Mouse (Mus musculus) v-Abl transformed pro-B cells (cell line): Measurements from ENCODE around the gene Olfr1375.
"Not testable (repeated sequence)": the region's sequence is repeated elsewhere in the genome, so short reads cannot be mapped to it uniquely, and the experiment has no call there.

ENCODE experiments used
- in situ Hi-C, 2 experiments: fragments of 400-800 bp; cut with MboI; formaldehyde crosslinking; loops; one replicate each; pipeline ENCODE4 v1.15.1; 2025; ENCODE audit not compliant: unreplicated experiment in 2 of 2

Gene Olfr1375

DNA sequence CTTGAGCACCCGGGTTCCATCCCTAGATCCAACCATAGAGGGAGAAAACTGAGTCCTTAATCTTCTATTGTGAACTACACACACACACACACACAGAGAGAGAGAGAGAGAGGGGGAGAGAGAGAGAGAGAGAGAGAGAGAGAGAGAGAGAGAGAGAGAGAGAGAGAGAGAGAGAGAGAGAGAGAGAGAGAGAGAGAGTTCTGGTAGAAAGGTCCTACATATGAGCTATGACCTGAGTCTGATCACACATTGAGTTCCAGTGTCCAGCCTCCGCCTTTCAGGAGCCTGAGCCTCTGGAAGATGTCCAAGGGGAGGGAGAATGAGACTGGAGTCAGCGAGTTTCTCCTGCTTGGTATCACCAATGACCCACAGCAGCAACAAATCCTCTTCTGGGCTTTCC is at the start of gene Olfr1375:
Gene Olfr1375, plus strand, starts transcription at position 301 of the 400 bp plus-strand sequence.
- in situ Hi-C loops = not testable (repeated sequence)

DNA sequence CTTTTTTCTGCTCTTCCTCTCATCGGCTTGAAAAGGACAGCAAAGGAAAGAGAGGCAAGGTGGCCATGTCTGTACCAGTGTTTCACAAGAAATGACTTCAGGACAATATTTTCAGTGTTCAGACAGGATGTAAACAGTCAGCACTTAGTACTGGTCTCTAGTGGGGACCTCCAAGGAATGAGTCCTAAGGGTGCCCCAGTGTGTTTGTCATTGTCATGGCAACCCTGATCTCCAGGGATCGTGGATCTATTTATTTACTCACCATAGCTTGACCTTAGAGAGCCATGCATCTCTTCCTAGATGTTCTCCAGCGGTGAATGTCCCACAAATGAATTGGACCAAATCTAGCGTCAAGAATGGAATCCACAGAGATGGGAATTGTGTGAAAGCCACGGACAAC is 44.6 kb upstream of the Olfr1375 start, which contains the start of gene Olfr51:
Gene Olfr51, plus strand, starts transcription at position 301 of the 400 bp plus-strand sequence.
- in situ Hi-C loops = no loop called here

GRCm38 (mm10) chr11:51011821-51012220 is 36.1 kb upstream of the Olfr1375 start:
- in situ Hi-C loops = no loop called here

- in situ Hi-C loops = no loop called here
Measured at GRCm38 (mm10) chr11:51013936-51014335, 34.0 kb upstream of the Olfr1375 start, which contains the start of gene Olfr54. Olfr54 (plus strand) TSS chr11:51014236.

DNA sequence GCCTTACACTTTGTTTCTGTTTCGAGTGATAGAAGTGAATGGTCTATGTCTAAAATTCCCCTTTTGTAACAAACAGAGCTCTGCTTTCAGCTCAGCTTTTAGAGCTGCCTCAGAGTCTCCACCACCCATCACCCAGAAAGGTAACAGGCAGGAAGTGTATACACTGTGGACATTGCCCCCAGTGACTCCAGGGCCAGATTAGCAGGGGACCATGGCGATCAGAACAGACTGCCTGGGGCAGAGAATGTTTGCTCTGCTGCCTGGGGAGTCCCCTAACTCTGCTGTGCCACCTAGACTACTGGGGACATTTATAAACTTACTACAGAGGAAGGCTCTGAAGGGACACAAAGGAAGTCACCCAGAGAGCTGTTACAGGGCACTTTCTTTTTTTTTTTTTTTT is 31.6 kb upstream of the Olfr1375 start:
- in situ Hi-C loops = no loop called here

DNA sequence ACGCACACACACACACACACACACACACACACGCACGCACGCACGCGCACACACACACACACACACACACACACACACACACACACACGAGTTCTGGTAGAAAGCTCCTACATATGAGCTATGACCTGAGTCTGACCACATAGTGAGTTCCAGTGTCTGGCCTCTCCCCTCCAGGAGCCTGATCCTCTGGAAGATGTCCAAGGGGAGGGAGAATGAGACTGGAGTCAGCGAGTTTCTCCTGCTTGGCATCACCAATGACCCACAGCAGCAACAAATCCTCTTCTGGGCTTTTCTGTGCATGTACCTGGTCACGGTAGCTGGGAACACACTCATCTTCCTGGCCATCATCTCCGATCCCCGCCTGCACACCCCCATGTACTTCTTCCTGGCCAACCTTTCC is 21.1 kb upstream of the Olfr1375 start:
- in situ Hi-C loops = not testable (repeated sequence)

DNA sequence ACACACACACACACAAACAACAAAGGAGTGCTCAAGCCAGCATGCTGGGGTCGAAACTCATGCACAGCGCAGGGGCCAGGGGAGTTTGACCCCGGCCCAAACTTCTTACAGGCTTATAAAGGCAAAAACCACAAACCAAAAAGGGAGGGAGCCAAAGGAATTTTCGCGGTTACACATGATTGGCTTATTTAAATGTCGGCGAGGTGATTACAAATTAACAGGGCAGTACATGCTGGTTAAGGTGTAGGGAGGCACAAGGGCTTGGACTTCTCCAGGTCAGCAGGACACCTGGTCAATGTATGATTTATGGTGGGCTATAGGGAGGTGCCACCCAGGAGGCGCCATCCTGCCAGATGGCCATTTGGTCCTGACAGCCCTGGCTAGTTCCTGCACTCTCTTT is 18.5 kb upstream of the Olfr1375 start:
- in situ Hi-C loops = not testable (repeated sequence)

DNA sequence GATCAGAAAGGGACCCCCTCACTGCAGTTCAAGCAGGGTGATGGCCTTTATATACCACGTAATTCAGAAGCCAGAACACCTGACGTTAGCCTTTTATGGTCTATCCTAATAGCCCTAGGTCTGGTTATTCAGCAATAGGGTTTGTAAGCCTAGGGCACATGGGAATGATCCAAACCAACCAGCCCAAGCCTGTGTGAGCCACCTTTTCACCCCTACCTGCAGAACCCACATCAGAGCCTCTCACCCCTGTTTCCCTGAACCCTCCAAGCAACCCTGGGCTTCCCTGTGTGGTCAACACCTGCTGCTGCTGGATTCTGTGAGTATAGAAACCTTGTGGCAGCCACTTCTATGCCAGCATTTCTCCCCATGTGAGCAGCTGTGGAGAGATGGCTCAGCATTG is 17.7 kb upstream of the Olfr1375 start:
- in situ Hi-C loops = loop anchor here (10.0 kb wide), 2 partner anchors 265 to 585 kb away; no protein-coding TSS in a partner anchor

DNA sequence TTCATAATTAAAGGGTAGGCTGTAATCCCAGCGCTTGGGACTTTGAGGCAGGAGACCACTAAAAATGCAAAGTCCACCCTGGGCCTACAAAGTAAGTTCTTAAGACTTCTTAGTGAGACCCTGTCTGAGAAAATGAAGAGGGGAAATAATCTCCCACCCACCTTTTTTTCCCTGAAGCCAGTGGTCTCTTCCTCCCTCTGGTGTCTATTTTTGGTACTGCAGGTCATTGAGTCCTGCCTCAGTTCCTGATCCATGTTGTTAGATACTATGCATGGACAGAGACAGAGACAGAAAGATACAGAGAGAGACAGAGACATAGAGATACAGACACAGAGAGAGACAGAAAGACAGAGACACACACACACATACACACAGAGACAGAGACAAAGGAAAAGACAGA is 15.1 kb upstream of the Olfr1375 start:
- in situ Hi-C loops = loop anchor here (10.0 kb wide), 2 partner anchors 268 to 588 kb away; no protein-coding TSS in a partner anchor

DNA sequence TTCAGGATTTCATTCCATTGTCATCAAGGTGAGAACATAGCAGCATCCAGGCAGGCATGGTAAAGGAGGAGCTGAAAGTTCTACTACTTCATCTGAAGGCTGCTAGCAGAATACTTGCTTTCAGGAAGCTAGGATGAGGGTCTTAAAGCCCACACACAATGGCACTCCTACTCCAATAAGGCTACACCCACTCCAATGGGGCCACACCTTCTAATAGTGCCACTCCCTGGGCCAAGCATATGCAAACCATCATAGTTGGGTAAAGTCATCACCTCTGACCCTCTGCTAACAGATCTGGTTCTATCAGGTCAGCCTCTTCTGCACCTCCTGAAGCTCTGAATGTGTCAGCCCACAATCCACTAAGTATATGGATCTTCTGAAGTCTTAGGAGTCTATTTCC is 13.8 kb upstream of the Olfr1375 start:
- in situ Hi-C loops = loop anchor here (10.0 kb wide), 2 partner anchors 269 to 589 kb away; no protein-coding TSS in a partner anchor

DNA sequence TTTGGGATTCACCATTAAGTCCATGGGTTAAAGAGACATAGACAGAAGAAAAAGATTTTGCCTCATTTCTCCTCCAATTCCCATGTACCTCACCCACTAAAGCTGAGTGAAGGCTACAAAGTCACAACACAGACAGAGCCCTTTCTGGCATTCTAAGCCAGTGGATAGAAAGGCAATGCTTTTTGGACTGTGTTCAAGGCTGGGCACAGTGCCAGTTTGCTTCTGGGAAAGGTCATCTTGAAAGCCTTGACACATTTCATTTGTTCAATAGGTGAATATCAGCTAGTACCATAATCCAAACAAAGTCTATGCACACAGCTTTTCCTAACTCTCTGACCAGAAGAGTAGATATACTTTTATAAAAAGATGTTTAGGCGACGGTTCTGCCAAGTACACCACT is 12.0 kb upstream of the Olfr1375 start:
- in situ Hi-C loops = loop anchor here (5.0 to 10.0 kb wide), 3 partner anchors 269 to 591 kb away; no protein-coding TSS in a partner anchor

DNA sequence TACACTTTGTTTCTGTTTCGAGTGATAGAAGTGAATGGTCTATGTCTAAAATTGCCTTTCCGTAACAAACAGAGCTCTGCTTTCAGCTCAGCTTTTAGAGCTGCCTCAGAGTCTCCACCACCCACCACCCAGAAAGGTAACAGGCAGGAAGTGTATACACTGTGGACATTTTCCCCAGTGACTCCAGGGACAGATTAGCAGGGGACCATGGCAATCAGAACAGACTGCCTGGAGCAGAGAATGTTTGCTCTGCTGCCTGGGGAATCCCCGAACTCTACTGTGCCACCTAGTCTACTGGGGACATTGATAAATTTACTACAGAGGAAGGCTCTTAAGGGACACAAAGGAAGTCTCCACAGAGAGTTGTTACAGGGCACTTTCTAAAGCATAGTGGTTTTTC is 3.1 kb upstream of the Olfr1375 start:
- in situ Hi-C loops = not testable (repeated sequence)

DNA sequence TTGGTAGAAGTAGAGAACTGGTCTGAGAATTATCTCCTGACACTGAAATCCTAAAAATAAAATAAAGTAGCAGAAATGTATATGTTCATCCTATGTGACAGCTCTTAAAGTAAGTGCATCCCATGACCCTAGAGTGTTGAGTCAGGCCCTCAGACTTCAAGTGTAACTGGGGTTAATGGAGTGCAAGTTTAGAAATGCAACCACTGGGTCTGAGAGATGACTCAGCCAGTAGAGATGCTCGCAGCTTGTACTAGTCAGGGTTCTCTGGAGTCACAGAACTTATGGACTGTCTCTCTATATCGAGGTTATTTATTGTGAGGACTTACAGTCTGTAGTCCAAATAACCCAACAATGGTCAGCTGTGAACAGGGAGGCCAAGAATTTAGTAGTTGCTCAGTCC is 3.8 kb downstream of the Olfr1375 start:
- in situ Hi-C loops = no loop called here

- in situ Hi-C loops = no loop called here
Measured at GRCm38 (mm10) chr11:51053230-51053629, 5.3 kb downstream of the Olfr1375 start.

DNA sequence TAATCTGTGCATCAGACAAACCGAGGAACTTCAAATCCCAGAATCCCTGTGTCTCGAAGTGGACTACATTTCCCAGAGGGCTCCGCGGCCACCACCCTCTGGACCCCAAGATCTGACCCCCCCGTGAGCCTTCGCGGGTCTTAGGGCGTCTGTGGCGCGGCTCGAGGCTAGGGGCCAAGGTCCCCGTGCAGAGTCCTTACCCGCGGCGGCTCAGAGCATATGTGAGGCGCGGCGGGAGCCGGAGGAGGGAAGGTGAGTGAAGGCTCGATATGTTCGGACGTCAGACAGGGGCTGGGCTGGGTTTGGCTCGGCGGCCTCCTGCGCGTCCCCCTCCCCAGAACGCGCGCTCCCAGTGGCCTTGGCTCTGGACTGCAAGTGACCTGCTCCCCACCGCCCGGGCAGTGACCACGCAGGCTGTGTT is 11.3 kb downstream of the Olfr1375 start, which contains the start of gene Zfp354a:
Gene Zfp354a, plus strand, starts transcription at position 107 of the 421 bp plus-strand sequence.
- in situ Hi-C loops = no loop called here

DNA sequence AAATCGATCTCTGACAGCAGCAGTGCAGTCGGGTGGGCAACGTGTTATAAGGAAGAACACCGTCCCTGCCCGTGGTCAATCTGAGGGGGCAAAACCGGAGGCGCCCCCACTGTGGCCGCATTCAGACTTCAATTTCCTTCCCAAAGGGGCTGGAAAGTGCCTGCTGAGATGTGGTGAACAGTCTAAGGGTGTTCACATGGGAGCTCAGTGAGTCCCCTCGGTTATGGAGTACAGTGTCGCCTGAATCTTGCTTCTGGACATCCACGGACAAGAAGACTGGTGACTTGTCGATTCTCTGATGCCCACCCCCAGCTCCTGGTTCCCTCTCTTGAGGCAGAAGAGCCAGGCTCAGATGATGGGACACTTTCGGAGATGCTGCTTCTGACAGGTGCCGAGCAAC is 11.7 kb downstream of the Olfr1375 start:
- in situ Hi-C loops = no loop called here

DNA sequence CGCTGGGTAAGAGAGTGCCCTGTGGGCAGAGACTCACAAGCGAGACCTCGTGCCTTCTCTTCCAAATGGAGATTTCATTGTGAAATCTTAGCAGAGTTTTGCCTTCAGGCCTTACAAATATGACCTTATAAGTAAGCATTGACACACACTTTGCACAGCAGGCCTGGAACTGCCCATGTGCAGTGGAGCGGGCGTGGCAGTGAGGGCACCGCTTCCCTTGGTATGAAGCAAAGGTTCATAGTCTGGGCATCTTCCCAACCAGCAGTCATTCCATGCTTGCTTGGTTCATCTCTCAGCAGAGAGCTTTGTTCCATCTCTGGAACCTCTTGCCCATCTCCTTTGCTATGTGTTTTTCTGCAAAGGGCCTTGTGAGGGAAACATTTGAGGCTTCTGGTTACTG is 13.1 kb downstream of the Olfr1375 start:
- in situ Hi-C loops = no loop called here

GRCm38 (mm10) chr11:51063276-51063675 is 15.4 kb downstream of the Olfr1375 start:
- in situ Hi-C loops = no loop called here

DNA sequence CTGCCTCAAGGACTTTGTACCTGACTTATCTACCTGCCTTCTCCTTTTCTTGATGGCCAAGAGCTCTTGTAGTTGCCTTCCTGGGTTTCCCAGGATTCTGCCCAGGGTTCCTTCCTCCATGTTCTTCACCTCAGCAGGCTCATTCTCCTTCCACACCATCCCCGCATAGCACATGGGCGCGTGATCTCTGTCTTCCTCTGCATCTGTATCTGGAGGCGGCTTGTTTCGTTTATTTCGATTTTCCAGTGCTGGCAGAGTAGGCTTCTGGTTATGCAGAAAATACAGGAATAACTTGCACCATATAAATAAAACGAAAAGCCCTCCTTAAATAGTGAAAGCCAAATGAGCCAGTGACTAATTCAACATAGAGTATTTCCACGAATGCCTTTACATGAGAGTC is 15.9 kb downstream of the Olfr1375 start:
- in situ Hi-C loops = no loop called here

DNA sequence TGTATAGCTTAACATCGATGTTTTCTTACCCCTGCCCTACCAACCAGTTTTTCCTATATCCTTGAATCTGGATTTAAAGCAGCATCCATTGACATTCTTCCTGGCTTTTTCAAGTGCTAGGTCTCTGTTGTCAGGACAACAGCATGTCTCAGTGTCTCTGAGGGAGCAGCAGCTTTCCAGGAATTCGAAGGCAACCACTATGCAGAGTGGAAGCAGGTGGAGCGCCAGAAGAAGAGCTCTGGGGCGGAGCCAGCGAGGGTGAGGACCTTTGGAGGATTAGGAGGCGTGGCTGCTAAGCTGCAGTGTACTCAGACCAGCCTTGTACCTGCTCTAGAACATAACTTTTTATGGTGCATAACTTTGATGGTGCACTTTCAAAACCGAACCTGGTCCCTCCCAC is 36.6 kb downstream of the Olfr1375 start:
- in situ Hi-C loops = no loop called here

GRCm38 (mm10) chr11:51085269-51085668 is 37.4 kb downstream of the Olfr1375 start:
- in situ Hi-C loops = no loop called here
